Mouse (Mus musculus) embryonic fibroblast, embryonic 13.5 days (primary cell): Measurements from ENCODE around the gene Palm3. TPM values are rescaled to one million over a fixed set of nuclear protein-coding genes. Genes with fewer than 3 reads are reported as not detected.
"Not testable (repeated sequence)": the region's sequence is repeated elsewhere in the genome, so short reads cannot be mapped to it uniquely, and the experiment has no call there.

Source experiments
- H3K27ac ChIP-seq: 2 replicates; pipeline ENCODE4 v1.5.1; 2012; ENCODE audit warnings: low read length, control low read depth, inconsistent platforms; ENCODE audit not compliant: insufficient read depth
- H3K4me1 ChIP-seq: 2 replicates; pipeline ENCODE4 v1.6.1; 2011; ENCODE audit warnings: low read length; ENCODE audit not compliant: control insufficient read depth, insufficient read depth
- H3K4me3 ChIP-seq: 2 replicates; pipeline ENCODE4 v1.5.1; 2011; ENCODE audit warnings: mild to moderate bottlenecking, control low read depth, low read length; ENCODE audit not compliant: insufficient read depth
- CTCF ChIP-seq: IDR thresholded peaks from 2 replicates; pipeline ENCODE4 v1.5.1; 2011; ENCODE audit warnings: mild to moderate bottlenecking, control low read depth, low read length, moderate library complexity, borderline replicate concordance; ENCODE audit not compliant: insufficient read depth
- POLR2A ChIP-seq: IDR thresholded peaks from 2 replicates; pipeline ENCODE4 v1.6.1; 2011; ENCODE audit warnings: low read depth, mild to moderate bottlenecking, control low read depth, low read length, moderate library complexity
- polyA plus RNA-seq: library from polyadenylated mRNA; stranded (reverse); fragments of >200 nt; gene quantifications from 2 replicates; pipeline ENCODE4 v1.2.4, GENCODE M21; 2011; ENCODE audit warnings: low read depth; ENCODE audit not compliant: missing spikeins, insufficient read length

The Palm3 gene
- polyA plus RNA-seq, 1 experiment = 0.91 TPM

DNA sequence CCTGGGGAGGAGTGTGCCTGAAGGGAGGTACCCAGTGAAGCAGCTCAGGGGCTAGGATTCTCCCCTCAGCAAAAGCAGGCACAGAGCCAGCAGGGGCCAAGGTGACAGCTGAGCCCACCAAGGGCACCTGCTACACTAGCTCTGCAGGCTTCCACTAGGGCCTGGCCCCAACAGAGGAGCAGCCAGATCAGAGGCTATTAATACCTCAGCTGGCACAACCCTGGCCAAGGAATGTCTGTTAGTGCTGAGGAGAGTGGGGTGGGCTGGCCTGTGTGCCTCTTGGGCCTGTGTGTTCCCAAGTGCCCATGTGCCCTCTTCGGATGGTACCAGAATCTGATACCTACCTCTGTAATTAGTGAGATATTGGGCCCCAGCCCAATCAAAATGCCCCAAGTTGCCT, 41.0 kb upstream of the Palm3 start:
- Histone ChIP-seq H3K4me3 (no peak overlapping the region), H3K4me1 (peaks cover 6% of the 10 kb centered on the region), H3K27ac (no peak overlapping the region)
- TF ChIP-seq POLR2A (no peak), CTCF (no peak)

GRCm38 (mm10) chr8:83980845-83981244, 40.4 kb upstream of the Palm3 start:
- Histone ChIP-seq H3K4me3 (no peak overlapping the region), H3K4me1 (peaks cover 6% of the 10 kb centered on the region), H3K27ac (no peak overlapping the region)
- TF ChIP-seq CTCF (no peak), POLR2A (no peak)

- Histone ChIP-seq H3K4me1 (peaks cover 6% of the 10 kb centered on the region), H3K27ac (no peak overlapping the region)
- no peak for TF ChIP-seq CTCF
- TF ChIP-seq POLR2A = no peak
These were observed 39.7 kb upstream of the Palm3 start for GRCm38 (mm10) chr8:83981533-83981932.

GRCm38 (mm10) chr8:83982449-83982848, 38.8 kb upstream of the Palm3 start:
- TF ChIP-seq POLR2A = no peak
- no peak for TF ChIP-seq CTCF
- Histone ChIP-seq H3K27ac (no peak overlapping the region), H3K4me1 (peaks cover 2% of the 10 kb centered on the region), H3K4me3 (no peak overlapping the region)

More at GRCm38 (mm10) chr8:83981533-83981932, 39.7 kb upstream of the Palm3 start:
- H3K4me3 ChIP-seq = no peak overlapping the region

GRCm38 (mm10) chr8:83983222-83983621, 38.0 kb upstream of the Palm3 start:
- not testable (repeated sequence) for H3K4me3 ChIP-seq, H3K27ac ChIP-seq, H3K4me1 ChIP-seq

DNA sequence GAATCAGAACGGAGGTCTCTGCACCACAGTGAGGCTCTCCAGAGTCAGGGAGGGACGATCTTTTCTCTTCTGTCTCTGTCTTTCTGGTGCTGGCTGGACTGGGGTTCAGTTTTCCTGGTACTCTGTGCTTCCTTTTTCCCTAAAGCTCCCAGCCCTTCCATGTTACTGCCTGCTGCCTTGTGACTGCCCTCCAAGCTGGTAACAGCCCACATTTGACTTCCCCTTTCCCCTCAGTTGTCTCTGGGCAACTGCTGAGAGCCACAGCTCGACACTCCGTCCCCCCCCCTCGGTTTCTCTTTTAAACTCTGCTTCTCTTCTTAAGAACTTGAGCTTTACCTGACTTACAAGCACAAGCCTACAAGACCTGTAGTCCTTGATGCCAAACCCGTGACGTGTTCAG, 32.0 kb upstream of the Palm3 start:
- H3K27ac ChIP-seq = no peak overlapping the region
- H3K4me3 ChIP-seq = no peak overlapping the region
- H3K4me1 ChIP-seq = no peaks in the 10 kb centered on the region
- TF ChIP-seq POLR2A (no peak), CTCF (no peak)

DNA sequence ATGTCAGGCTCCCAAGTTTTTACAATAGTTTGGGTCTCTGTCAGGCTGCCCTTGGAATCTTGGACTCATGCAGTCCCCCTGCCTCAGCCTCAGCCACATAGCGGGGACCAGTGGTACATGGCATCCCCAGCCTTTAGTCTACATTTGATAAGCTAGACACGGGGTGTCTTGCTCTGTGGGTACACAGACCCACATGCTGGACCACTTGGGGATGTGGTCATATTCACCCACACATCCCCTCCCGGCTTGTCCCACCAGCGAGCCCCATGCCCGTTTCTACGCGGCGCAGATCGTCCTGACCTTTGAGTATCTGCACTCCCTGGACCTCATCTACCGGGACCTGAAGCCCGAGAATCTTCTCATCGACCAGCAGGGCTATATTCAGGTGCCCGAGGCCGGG, 31.1 kb upstream of the Palm3 start:
- Histone ChIP-seq H3K4me1 (no peaks in the 10 kb centered on the region), H3K27ac (no peak overlapping the region), H3K4me3 (no peak overlapping the region)
- no peak for TF ChIP-seq CTCF
- no peak for TF ChIP-seq POLR2A

DNA sequence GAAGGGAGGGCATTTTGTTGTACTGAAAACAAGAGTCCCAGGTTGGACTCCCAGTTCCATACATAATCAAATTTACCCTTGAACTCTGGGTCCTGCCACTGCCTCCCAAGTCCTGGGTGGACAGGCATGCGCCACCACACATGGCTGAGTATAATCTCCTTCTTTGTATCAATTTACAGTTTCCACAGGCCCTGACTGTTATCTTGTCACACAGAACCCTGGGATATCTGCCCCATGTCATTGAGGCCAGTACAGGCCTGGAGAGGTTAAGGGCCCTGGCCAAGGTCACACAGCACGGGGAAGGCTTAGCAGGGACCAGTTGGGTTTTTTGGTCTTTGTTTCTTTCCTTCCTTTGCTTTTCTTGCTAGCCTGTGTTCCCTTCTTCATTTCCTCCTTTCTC, 28.8 kb upstream of the Palm3 start:
- no peaks in the 10 kb centered on the region for H3K4me1 ChIP-seq

DNA sequence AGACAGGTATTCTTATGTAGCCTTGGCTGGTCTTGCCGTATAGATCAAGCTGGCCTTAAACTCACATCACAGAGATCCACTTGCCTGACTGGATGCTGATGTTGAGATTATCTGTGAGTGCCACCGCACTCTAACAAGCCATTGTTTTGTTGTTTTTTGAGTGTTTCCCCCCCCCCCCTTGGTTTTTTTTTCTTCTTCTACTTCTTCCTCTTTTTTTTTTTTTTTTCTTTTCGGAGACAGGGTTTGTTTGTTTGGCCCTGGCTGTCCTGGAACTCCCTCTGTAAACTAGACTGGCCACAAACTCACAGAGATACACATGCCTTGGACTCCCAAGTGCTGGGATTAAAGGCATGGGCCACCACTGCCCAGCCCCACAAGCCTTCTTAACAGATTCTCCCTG, 27.2 kb upstream of the Palm3 start:
- no peaks in the 10 kb centered on the region for H3K4me1 ChIP-seq
- H3K4me3 ChIP-seq = no peak overlapping the region
- no peak overlapping the region for H3K27ac ChIP-seq
- TF ChIP-seq CTCF (no peak), POLR2A (no peak)

More for the DNA sequence above, 28.8 kb upstream of the Palm3 start:
- TF ChIP-seq CTCF (no peak), POLR2A (no peak)
- no peak overlapping the region for H3K4me3 ChIP-seq
- no peak overlapping the region for H3K27ac ChIP-seq

DNA sequence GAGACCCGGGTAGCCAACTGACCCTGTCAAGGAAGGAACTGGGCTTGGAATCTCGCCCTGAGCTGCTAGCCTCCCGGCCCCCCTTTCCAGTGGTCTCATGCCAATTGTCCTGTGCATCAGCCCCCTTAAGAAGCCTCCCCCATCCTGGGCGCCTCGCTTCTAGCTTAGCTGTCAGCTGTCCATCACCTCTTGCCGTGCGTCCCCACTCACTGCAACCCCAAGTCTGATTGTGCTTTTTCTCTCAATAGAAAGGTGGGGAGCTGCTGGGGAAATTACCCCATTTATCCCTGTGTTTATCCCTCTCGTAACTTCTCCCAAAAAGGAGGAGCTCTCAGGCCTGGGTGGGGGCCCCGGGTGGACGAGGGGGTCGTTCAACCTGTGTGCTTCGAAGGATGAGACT, 25.3 kb upstream of the Palm3 start:
- no peak for TF ChIP-seq CTCF
- no peak for TF ChIP-seq POLR2A
- Histone ChIP-seq H3K27ac (no peak overlapping the region), H3K4me3 (peak overlapping the region; percentile 68; the same call in 1 of the 2 replicates), H3K4me1 (peaks cover 3% of the 10 kb centered on the region; the same call in 1 of the 2 replicates)
